Mouse (Mus musculus) CH12.LX (cell line): ENCODE measurements around the gene Gm20388. TPM values are rescaled to one million over a fixed set of nuclear protein-coding genes. Genes with fewer than 3 reads are reported as not detected.

Experiments
- DNase-seq: peaks from one replicate; pipeline ENCODE4 v3.0.0-alpha.2; 2013; ENCODE audit errors: extremely low read depth
- H3K27ac ChIP-seq: 2 replicates; pipeline ENCODE4 v1.5.1; 2012; ENCODE audit warnings: low read depth, mild to moderate bottlenecking, control low read depth, moderate library complexity; ENCODE audit not compliant: insufficient read depth
- H3K27me3 ChIP-seq: replicated peaks from 2 replicates; pipeline ENCODE3; 2012; ENCODE audit warnings: inconsistent platforms
- H3K36me3 ChIP-seq, 2 experiments: replicated peaks in 1 of 2; 2 replicates each; pipeline versions ENCODE3 to v1.6.1; 2012; ENCODE audit warnings: inconsistent platforms in 1 of 2, low read length in 1 of 2, mild to moderate bottlenecking in 1 of 2, mixed read lengths in 1 of 2, moderate library complexity in 1 of 2; ENCODE audit not compliant: control insufficient read depth in 1 of 2, insufficient read depth in 1 of 2
- H3K4me1 ChIP-seq, 2 experiments: 2 replicates each; pipeline ENCODE4 v1.6.1; 2012; ENCODE audit warnings: inconsistent platforms in 1 of 2, moderate library complexity in 1 of 2; ENCODE audit not compliant: insufficient read depth in 2 of 2, control insufficient read depth in 1 of 2
- H3K4me2 ChIP-seq: 2 replicates; pipeline ENCODE4 v1.6.1; 2012; ENCODE audit warnings: low read depth, mild to moderate bottlenecking, control low read depth; ENCODE audit not compliant: poor library complexity, insufficient read depth, severe bottlenecking
- H3K4me3 ChIP-seq, 3 experiments: fragments of 150-350 bp in 1 of 3; sonication (generic) in 1 of 3; replicated peaks in 1 of 3; 2 replicates each; pipeline versions ENCODE3 to v1.5.1; 2011 to 2012; ENCODE audit warnings: low read depth in 2 of 3, low read length in 2 of 3, mild to moderate bottlenecking in 2 of 3, moderate library complexity in 2 of 3, control low read depth in 1 of 3, improper control_type of control experiment in 1 of 3, inconsistent platforms in 1 of 3, mixed read lengths in 1 of 3; ENCODE audit not compliant: poor library complexity in 1 of 3
- H3K79me2 ChIP-seq: replicated peaks from 2 replicates; pipeline ENCODE4 v1.6.1; 2012; ENCODE audit warnings: mild to moderate bottlenecking, moderate library complexity; ENCODE audit not compliant: control insufficient read depth, poor library complexity, insufficient read depth, severe bottlenecking; ENCODE audit errors: extremely low read depth
- H3K9ac ChIP-seq: 2 replicates; pipeline ENCODE4 v1.6.1; 2012; ENCODE audit warnings: low read depth, mild to moderate bottlenecking, control low read depth, moderate library complexity; ENCODE audit not compliant: insufficient read depth
- H3K9me3 ChIP-seq: replicated peaks from 2 replicates; pipeline ENCODE3; 2012; ENCODE audit warnings: low read length, inconsistent platforms, mixed read lengths
- BHLHE40 ChIP-seq: IDR thresholded peaks from 2 replicates; pipeline ENCODE4 v1.6.1; 2011; ENCODE audit warnings: mild to moderate bottlenecking, low read depth, low read length, improper control_type of control experiment
- CHD1 ChIP-seq: IDR thresholded peaks from 2 replicates; pipeline ENCODE4 v1.6.1; 2012; ENCODE audit warnings: low read depth, low read length, improper control_type of control experiment, inconsistent platforms
- E2F4 ChIP-seq: IDR thresholded peaks from 2 replicates; pipeline ENCODE4 v1.6.1; 2011; ENCODE audit warnings: low read depth, low read length, improper control_type of control experiment; ENCODE audit not compliant: insufficient replicate concordance
- ELF1 ChIP-seq: IDR thresholded peaks from 2 replicates; pipeline ENCODE4 v1.6.1; 2014; ENCODE audit warnings: low read depth, mild to moderate bottlenecking, inconsistent platforms, low read length, improper control_type of control experiment
- ETS1 ChIP-seq: conservative IDR thresholded peaks from 2 replicates; pipeline ENCODE4 v1.6.1; 2012; ENCODE audit warnings: low read depth, mild to moderate bottlenecking, inconsistent platforms, low read length, improper control_type of control experiment, moderate library complexity
- GABPA ChIP-seq: IDR thresholded peaks from 2 replicates; pipeline ENCODE4 v1.6.1; 2012; ENCODE audit warnings: low read depth, low read length, improper control_type of control experiment, inconsistent platforms; ENCODE audit not compliant: insufficient replicate concordance
- IRF4 ChIP-seq: IDR thresholded peaks from 2 replicates; pipeline ENCODE4 v1.6.1; 2014; ENCODE audit warnings: low read depth, mild to moderate bottlenecking, inconsistent platforms, low read length, improper control_type of control experiment
- JUND ChIP-seq: conservative IDR thresholded peaks from 2 replicates; pipeline ENCODE4 v1.6.1; 2011; ENCODE audit warnings: low read depth, low read length, improper control_type of control experiment
- KAT2A ChIP-seq: IDR thresholded peaks from 2 replicates; pipeline ENCODE4 v1.6.1; 2012; ENCODE audit warnings: low read length, improper control_type of control experiment, inconsistent platforms; ENCODE audit not compliant: insufficient replicate concordance
- MAFK ChIP-seq: IDR thresholded peaks from 2 replicates; pipeline ENCODE4 v1.6.1; 2011; ENCODE audit warnings: low read length, improper control_type of control experiment; ENCODE audit not compliant: insufficient replicate concordance
- MAX ChIP-seq: IDR thresholded peaks from 2 replicates; pipeline ENCODE4 v1.6.1; 2011; ENCODE audit warnings: low read length, improper control_type of control experiment
- MAZ ChIP-seq: IDR thresholded peaks from 2 replicates; pipeline ENCODE4 v1.6.1; 2012; ENCODE audit warnings: low read depth, mild to moderate bottlenecking, inconsistent platforms, low read length, improper control_type of control experiment, moderate library complexity
- NELFE ChIP-seq: IDR thresholded peaks from 2 replicates; pipeline ENCODE4 v1.6.1; 2011; ENCODE audit warnings: low read depth, low read length, improper control_type of control experiment
- NRF1 ChIP-seq: IDR thresholded peaks from 2 replicates; pipeline ENCODE4 v1.6.1; 2014; ENCODE audit warnings: low read depth, mild to moderate bottlenecking, inconsistent platforms, low read length, improper control_type of control experiment, moderate library complexity
- POLR2A ChIP-seq: IDR thresholded peaks from 2 replicates; pipeline ENCODE4 v1.6.1; 2011; ENCODE audit warnings: low read depth, mild to moderate bottlenecking, improper control_type of control experiment, low read length
- POLR2AphosphoS2 ChIP-seq: IDR thresholded peaks from 2 replicates; pipeline ENCODE4 v1.6.1; 2011; ENCODE audit warnings: low read depth, low read length, improper control_type of control experiment
- RAD21 ChIP-seq: IDR thresholded peaks from 2 replicates; pipeline ENCODE4 v1.6.1; 2011; ENCODE audit warnings: low read depth, mild to moderate bottlenecking, low read length, improper control_type of control experiment, moderate library complexity
- RCOR1 ChIP-seq: conservative IDR thresholded peaks from 2 replicates; pipeline ENCODE4 v1.6.1; 2012; ENCODE audit warnings: low read depth, mild to moderate bottlenecking, inconsistent platforms, low read length, improper control_type of control experiment
- SIN3A ChIP-seq: IDR thresholded peaks from 2 replicates; pipeline ENCODE4 v1.6.1; 2012; ENCODE audit warnings: low read length, improper control_type of control experiment, inconsistent platforms
- SMC3 ChIP-seq: IDR thresholded peaks from 2 replicates; pipeline ENCODE4 v1.6.1; 2011; ENCODE audit warnings: low read depth, low read length, improper control_type of control experiment
- TBP ChIP-seq: conservative IDR thresholded peaks from 2 replicates; pipeline ENCODE4 v1.6.1; 2011; ENCODE audit warnings: low read depth, low read length, improper control_type of control experiment
- TCF12 ChIP-seq: IDR thresholded peaks from 2 replicates; pipeline ENCODE4 v1.6.1; 2014; ENCODE audit warnings: low read depth, mild to moderate bottlenecking, inconsistent platforms, low read length, improper control_type of control experiment
- UBTF ChIP-seq: IDR thresholded peaks from 2 replicates; pipeline ENCODE4 v1.6.1; 2012; ENCODE audit warnings: low read depth, mild to moderate bottlenecking, inconsistent platforms, low read length, improper control_type of control experiment, moderate library complexity
- ZC3H11A ChIP-seq: IDR thresholded peaks from 2 replicates; pipeline ENCODE4 v1.6.1; 2012; ENCODE audit warnings: low read depth, mild to moderate bottlenecking, inconsistent platforms, low read length, improper control_type of control experiment
- ZKSCAN1 ChIP-seq: IDR thresholded peaks from 2 replicates; pipeline ENCODE4 v1.6.1; 2012; ENCODE audit warnings: low read depth, inconsistent platforms, low read length, improper control_type of control experiment, borderline replicate concordance
- ZMIZ1 ChIP-seq: IDR thresholded peaks from 2 replicates; pipeline ENCODE4 v1.6.1; 2012; ENCODE audit warnings: low read depth, mild to moderate bottlenecking, inconsistent platforms, low read length, improper control_type of control experiment
- ZNF384 ChIP-seq: IDR thresholded peaks from 2 replicates; pipeline ENCODE4 v1.6.1; 2012; ENCODE audit warnings: low read depth, low read length, improper control_type of control experiment, inconsistent platforms
- dilution Hi-C: fragments of 300-500 bp; cut with MboI; formaldehyde crosslinking; loops from 2 replicates; pipeline ENCODE4 v1.14.3; 2020; ENCODE audit warnings: low sequenced_read_pairs; ENCODE audit not compliant: extremely low pct_unique_long_range_greater_than_20kb, extremely low pct_ligation_motif_present
- in situ Hi-C: fragments of 300-500 bp; cut with MboI; formaldehyde crosslinking; loops from 3 replicates; pipeline ENCODE4 v1.14.3; 2019; ENCODE audit warnings: low sequenced_read_pairs, low pct_ligation_motif_present, low pct_unique_long_range_greater_than_20kb, mixed read lengths
- polyA plus RNA-seq: library from polyadenylated mRNA; unstranded; fragments of >175 nt; gene quantifications from 2 replicates; pipeline ENCODE4 v1.2.1, GENCODE M21; 2012; ENCODE audit warnings: low read depth; ENCODE audit not compliant: insufficient read length
- total RNA-seq, 2 experiments: library from RNA; depleted of rRNA; stranded (reverse); fragments of 300-350 nt in 1 of 2; fragments of >200 nt in 1 of 2; gene quantifications; 2 replicates each; pipeline ENCODE4 v1.2.3; 2012 to 2014

Gene Gm20388
- total and polyA plus RNA-seq, 3 experiments, result 14.8 to 26.3 (median 22.2) TPM

DNA sequence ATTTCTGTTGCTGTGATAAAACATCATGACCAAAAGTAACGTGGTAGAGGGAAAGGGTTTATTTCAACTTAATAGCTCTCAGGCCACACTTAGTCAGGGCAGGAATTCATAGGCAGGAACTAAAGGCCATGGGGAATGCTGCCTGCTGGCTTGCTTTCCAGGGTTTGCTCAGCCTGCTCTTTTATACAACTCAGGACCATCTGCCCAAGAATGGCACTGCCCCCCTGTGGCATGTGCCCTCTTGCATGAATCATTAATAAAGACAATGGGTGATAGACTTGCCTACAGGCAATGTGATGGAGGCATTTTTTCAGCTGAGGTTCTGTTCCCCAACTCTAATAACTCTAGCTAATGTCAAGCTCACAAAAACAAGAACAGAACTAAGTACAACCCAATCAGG is 4131.6 kb downstream of the Gm20388 start:
- Histone ChIP-seq H3K79me2 (no peaks in the 10 kb centered on the region; the same call in 1 of the 2 replicates), H3K4me2 (no peak overlapping the region), H3K36me3 (peaks cover 75 to 92% of the 10 kb centered on the region in 2 experiments), H3K4me3 (no peak overlapping the region), H3K4me1 (0 out of 4 replicates have a peak, but pooled peaks cover 0 to 6% of the 10 kb centered on the region in 2 experiments), H3K9me3 (no peaks in the 10 kb centered on the region), H3K9ac (no peak overlapping the region), H3K27me3 (no peaks in the 10 kb centered on the region), H3K27ac (no peak overlapping the region)
- dilution Hi-C loops, result no loop called here
- in situ Hi-C loops, result no loop called here
- TF ChIP-seq E2F4 (no peak), MAZ (no peak), ZNF384 (no peak), BHLHE40 (no peak), NRF1 (no peak), SIN3A (no peak), ZC3H11A (no peak), ZKSCAN1 (no peak), CHD1 (no peak), POLR2A (no peak), GABPA (no peak), SMC3 (no peak), JUND (no peak), IRF4 (no peak), ETS1 (no peak), POLR2AphosphoS2 (no peak), KAT2A (no peak), ZMIZ1 (no peak), RAD21 (no peak), UBTF (no peak)
- no peak for DNase-seq

DNA sequence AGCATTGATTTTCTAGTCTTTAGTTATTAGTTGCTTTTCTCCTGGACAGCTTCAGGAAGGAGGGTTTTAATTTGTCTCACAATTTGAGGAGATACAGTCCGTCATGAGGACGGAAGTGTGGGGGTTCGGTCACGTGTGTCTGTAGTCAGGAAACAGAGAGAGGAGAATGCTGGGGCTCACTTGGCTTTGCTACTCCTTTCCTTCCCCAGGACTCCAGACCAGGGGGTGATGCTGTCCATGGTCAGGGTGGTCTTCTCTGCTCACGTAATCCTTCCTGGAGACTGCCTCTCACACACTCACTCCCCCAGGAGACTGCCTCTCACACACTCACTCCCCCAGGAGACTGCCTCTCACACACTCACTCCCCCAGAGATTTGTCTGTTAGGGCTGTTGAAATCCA is 4133.8 kb downstream of the Gm20388 start:
- DNase-seq, result no peak
- Histone ChIP-seq H3K4me1 (0 out of 4 replicates have a peak, but pooled peaks cover 0 to 6% of the 10 kb centered on the region in 2 experiments), H3K79me2 (no peaks in the 10 kb centered on the region; the same call in 1 of the 2 replicates), H3K9ac (no peak overlapping the region), H3K9me3 (no peaks in the 10 kb centered on the region), H3K27ac (no peak overlapping the region), H3K4me3 (no peak overlapping the region), H3K36me3 (peaks cover 67 to 86% of the 10 kb centered on the region in 2 experiments), H3K4me2 (no peak overlapping the region), H3K27me3 (no peaks in the 10 kb centered on the region)
- dilution Hi-C loops (no loop called here), in situ Hi-C loops (no loop called here)
- TF ChIP-seq ELF1 (no peak), TCF12 (no peak), KAT2A (no peak), MAZ (no peak), TBP (no peak), NELFE (no peak), MAFK (no peak), JUND (no peak), RCOR1 (no peak), ZC3H11A (no peak), SMC3 (no peak), E2F4 (no peak), POLR2AphosphoS2 (no peak), POLR2A (no peak), CHD1 (no peak), ZKSCAN1 (no peak), MAX (no peak), RAD21 (no peak), ETS1 (no peak), ZMIZ1 (no peak)
